9 mouse cellular contexts compared by ENCODE assay signal in the genomic region with DNA sequence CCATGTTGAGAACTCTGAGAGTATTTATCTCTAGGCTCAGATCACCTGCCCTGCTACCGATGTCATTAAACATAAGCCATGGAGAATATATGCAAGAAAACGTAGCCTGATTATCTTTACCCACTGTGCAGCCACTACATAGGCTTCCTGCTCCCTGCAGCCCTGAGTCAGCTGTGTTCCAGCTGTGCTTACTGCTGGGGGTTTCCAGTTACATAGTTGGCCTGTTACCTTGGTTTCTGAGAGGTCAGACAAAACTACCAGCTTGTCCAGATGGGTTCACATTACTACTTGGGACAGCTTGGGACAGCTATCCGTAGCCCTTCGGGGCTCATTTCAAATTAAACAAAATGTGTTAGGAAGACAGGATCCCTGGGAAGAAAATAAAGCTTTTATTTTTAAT. TPM values are rescaled to one million over a fixed set of nuclear protein-coding genes. Genes with fewer than 3 reads are reported as not detected.
DNase-seq lines count a peak whose midpoint lies in the region; ATAC-seq lines count a peak whose summit lies in the region.
"Had no signal": no experiment of that assay in that cellular context is flagged by ENCODE, and none has a peak within 500 bp of the region (broad histone marks: within the 10 kb centered on the region; RNA-seq: fewer than 3 reads in every experiment).

No protein-coding gene starts in this region.

- H3K27me3 ChIP-seq in lung, embryonic 16.5 days (ENCODE audit: control insufficient read depth, insufficient read depth, low read depth, low read length), result no peaks in the 10 kb centered on the region
- H3K27me3 ChIP-seq: embryonic facial prominence, embryonic 13.5 days had no signal

- no peak overlapping the region for H3K9ac ChIP-seq in lung, embryonic 16.5 days (ENCODE audit: low read length)
- H3K9ac ChIP-seq: embryonic facial prominence, embryonic 13.5 days had no signal

- H3K4me3 ChIP-seq in lung, embryonic 16.5 days (ENCODE audit: low read length), result no peak overlapping the region
- H3K4me3 ChIP-seq: embryonic facial prominence, embryonic 13.5 days had no signal

- intact Hi-C loops in gastrocnemius, postnatal 14 days (cut with DNase I; ENCODE audit: low total_unique reads), result loop anchor here (2.0 kb wide), 1 partner anchor 87 kb away; no protein-coding TSS in a partner anchor

- no peak overlapping the region for H3K4me2 ChIP-seq in lung, embryonic 16.5 days (ENCODE audit: low read depth, low read length)
- H3K4me2 ChIP-seq: embryonic facial prominence, embryonic 13.5 days had no signal

- peak; percentile 9 for DNase-seq in gastrocnemius, postnatal 14 days
- DNase-seq in gastrocnemius, postnatal 25 days, result no peak
- no peak for DNase-seq in lung, postnatal 25 days (ENCODE audit: low spot score)
- peak; percentile 65 for DNase-seq in forelimb bud, embryonic 11.5 days (ENCODE audit: low read depth, low spot score)
- peak; percentile 33 for DNase-seq in neural tube, embryonic 10.5 days (ENCODE audit: extremely low spot score, low spot score)
- DNase-seq in ovary, postnatal 10 days (ENCODE audit: low spot score), result no peak
- no peak for DNase-seq in adrenal gland, adult (ENCODE audit: inconsistent age in 2 of 2, low spot score in 1 of 2)

- no peaks in the 10 kb centered on the region for H3K9me3 ChIP-seq in lung, embryonic 16.5 days (ENCODE audit: control insufficient read depth, low read length)
- H3K9me3 ChIP-seq: embryonic facial prominence, embryonic 13.5 days had no signal

- 68% methylated on average over 4 of the region's 4 CpGs for WGBS in lung, embryonic 16.5 days

- peak overlapping the region; percentile 4; the same call in 1 of the 2 replicates for H3K27ac ChIP-seq in lung, embryonic 16.5 days (ENCODE audit: low read length)
- H3K27ac ChIP-seq: embryonic facial prominence, embryonic 13.5 days had no signal

- ATAC-seq in lung, embryonic 16.5 days (ENCODE audit: low read depth), result no peak

- H3K4me1 ChIP-seq in lung, embryonic 16.5 days (replicated peaks; ENCODE audit: control insufficient read depth, insufficient read depth, low read length), result no peaks in the 10 kb centered on the region

- no peaks in the 10 kb centered on the region for H3K36me3 ChIP-seq in lung, embryonic 16.5 days (ENCODE audit: control insufficient read depth, insufficient read depth, low read length)
- H3K36me3 ChIP-seq: embryonic facial prominence, embryonic 13.5 days had no signal

RNA-seq across cellular contexts. Expression of gene Nxpe2, which starts 0.9 kb away (rescaled TPM):
- under 1 TPM; 0.39 to 0.66 TPM for total RNA-seq in gastrocnemius, postnatal 14 days (2021)
- total RNA-seq in gastrocnemius, postnatal 25 days (2021), result under 1 TPM; 0.23 to 0.40 TPM
- 1.3 and 1.5 TPM in 2 replicates for polyA plus RNA-seq in lung, embryonic 16.5 days (2015; fragmentation: Nextera tagmentation; extraction: Ambion mirVana)

Comparison
In these comparisons a context has a peak if more than half of its experiments do, and no peak if none do; other contexts are left out.
1. DNase-seq: peak in gastrocnemius, postnatal 14 days (single experiment), forelimb bud, embryonic 11.5 days (single experiment) and neural tube, embryonic 10.5 days (single experiment); none in gastrocnemius, postnatal 25 days (single experiment), lung, postnatal 25 days (single experiment), ovary, postnatal 10 days (single experiment) and adrenal gland, adult (0 of 2).